Mouse (Mus musculus) testis, postnatal 14 days (tissue): Measurements from ENCODE around the gene 1110059E24Rik.
"Not testable (repeated sequence)": the region's sequence is repeated elsewhere in the genome, so short reads cannot be mapped to it uniquely, and the experiment has no call there.

ENCODE experiments used
- DNase-seq: peaks from one replicate; pipeline ENCODE4 v3.0.0; 2021; ENCODE audit warnings: low spot score

1110059E24Rik gene

DNA sequence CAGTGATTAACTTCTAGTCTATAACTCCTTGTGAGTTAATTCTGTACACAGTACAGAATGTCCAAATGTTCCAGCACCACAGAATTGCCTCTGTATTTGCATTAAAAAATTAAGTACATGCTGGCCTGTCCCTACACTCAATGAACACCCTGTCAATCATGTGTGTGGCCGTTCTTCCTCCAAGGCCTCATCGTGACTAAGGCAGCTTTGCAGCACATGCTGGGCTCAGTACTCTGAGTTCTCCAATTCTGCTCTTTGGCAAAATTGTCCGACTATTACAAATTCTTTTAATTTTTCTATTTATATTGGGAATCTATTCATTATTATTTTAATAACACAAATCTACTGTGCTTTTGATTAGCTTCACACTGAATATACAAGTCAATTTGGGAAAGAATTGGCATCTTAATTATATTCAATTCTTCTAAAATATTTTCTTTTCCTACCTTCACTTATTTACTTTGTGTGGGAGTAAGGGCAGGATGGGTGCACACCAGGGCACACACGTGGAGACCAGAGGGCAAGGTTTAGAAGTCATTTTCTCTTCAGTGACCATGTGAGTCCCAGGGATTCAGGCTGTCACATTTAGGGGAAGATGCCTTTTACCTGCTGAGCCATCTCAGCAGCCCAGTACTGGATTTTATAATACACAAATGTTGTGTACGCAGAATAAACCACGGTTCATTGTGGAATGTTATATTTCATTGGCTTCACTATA lies 26.3 kb downstream of the 1110059E24Rik start:
- DNase-seq: no peak

DNA sequence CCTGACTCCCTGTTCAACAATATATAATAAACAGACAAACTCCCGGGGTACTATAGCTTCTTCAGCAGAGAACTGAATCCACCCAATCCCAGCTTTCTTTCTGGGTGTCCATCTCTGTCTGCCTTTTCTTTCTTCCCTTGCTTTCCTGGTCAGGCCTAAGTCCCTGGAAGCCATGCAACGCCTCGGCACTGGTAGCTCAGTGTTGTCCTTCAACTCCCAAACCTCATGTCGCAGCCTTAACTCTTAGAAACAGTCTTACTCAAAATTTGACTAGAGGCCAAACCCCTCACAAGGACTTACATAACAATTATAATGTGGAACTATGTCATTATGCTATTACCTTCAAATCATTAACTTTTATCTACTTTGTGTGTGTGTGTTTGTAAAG lies 28.6 kb downstream of the 1110059E24Rik start:
- no peak for DNase-seq

DNA sequence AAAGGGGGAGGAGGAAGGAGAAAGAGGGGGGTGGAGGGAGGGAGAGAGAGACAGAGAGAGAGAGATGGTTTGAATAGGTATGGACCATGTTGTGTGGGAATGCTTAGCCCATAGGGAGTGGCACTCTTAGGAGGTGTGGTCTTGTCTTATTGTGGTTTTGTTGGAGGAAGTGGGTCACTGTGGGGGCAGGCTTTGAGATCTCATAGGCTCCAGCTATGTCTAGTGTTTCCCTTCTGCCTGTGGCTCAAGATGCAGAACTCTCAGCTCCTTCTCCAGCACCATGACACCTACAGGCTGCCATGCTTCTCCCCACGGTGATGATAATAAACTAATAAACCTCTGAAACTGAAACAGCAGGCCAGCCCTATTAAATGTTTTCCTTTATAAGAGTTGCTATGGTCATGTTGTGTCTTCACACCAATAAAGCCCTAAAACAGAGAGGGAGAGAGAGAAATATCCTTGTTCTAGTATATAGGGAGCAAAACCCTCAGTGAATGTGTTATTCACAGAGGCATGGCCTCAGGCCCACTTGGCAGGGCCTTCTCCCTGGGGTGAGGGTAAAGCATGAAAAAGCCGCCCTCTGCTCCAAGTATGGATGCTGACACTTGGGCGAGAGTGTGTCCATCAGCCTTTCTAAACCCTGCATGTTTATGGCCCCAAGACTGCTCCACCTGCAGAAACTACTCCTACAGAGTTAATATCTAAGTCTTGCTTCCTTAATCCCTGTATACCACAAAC lies 29.2 kb downstream of the 1110059E24Rik start:
- DNase-seq: no peak

DNA sequence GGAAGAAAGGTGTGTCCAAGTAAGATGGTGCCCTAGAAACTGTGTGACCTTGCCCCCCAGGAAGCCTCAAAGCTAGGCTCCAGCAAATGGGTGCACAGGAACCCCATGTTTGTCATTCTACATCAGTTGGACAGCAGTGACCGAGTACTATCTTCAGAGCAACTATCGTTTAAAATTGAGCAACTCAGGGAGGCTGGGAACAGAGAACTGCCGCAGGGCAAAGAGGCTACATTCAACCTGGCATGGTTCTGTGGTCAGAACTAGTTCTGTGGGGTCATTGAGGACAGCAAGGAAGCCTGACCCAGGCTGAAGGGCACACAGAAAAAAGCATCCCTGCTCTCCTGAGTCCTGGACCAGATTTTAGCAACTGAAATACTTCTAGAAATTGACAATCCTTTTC lies 37.0 kb downstream of the 1110059E24Rik start:
- DNase-seq: no peak

DNA sequence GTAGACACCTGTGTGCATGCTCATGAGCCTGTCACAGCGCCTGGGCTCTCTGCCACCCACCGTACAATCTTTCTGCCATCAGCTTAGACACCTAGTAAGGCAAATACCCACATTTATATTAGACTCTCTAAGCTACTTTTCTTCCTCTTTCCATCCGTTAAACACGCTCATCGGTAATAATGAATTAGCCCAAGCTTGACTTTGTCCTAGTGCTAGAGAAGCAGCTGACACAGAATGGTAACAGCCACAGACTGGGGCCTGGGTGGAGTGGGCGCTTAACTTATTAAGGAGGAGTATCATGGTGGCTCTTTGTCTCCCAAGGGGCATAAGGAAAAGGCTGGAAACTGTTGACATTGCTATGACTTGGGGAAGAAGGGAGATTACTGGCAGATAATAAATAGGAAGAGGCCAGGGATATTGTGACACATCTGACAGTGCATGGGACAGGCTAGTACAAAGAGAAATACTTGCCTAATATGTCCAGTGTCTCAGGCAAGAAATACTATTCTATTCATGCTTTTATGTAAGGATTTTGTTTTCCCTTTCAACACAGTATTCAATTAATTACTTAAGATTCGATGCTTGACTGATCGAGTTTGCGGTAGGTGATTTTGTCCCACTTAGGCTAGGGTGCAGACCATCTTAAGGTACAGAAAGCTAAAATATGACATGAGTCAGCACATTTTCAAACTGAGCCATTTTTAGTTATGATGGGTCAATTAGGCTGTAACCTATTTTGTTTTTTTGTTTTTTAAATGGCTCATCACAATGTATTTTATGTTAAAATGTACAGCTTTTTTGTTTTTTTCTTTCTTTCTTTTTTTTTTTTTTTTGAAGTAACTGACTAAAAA lies 40.8 kb downstream of the 1110059E24Rik start:
- no peak for DNase-seq

DNA sequence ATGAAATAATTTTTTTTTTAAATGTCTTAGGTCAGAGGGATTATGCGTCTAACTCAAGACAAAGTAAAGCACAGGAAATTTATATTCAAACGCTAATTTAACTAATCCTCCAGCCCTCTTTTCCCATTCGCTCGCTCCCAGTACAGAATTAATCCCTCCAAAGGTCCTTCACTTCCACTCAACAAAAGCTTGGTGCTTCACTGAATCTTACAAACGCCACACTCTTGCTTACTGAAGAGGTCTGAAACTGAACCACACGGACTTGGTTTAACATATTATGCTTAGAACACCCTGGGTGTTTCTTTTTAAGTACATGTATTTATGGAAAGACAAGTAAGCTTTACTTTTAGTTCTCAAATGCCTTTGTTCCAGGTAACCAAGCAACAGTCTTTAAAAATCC lies 41.5 kb downstream of the 1110059E24Rik start:
- no peak for DNase-seq

DNA sequence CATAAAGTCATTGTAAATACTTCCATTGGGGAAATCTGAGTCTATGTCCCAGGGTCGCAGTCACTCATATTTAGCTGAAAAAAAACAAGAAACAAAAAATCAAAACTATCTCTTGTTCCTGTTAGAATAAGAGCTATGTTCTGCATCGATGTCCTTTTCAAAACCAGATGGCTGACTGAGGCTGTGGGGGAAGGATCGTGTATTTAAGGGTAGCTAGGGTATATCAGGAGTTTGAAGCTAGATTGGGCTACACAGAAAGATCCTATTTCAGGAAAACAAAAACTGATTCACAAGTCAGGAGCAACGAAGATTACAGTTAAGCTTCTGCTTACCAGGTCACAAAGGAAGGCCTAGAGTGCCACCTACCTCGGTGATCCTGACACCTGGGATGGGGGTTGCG lies 42.5 kb downstream of the 1110059E24Rik start:
- DNase-seq: no peak

DNA sequence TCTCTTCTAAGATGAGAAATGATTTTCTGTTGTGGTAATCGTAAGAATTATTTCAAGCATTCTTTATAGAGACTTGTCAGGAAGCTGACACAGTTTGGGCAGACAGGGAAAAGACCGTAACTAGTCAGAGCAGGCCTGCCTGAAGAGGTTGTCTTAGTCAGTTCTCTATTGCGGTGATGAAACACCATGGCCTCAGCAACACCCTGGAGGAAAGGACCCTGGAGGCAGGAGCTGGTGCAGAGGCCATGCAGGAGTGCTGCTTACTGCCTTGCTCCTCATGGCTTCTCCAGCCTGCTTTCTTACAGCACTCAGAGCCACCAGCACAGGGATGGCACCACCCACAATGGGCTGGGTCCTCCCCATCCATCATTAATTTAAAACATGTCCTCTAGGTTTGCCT lies 47.5 kb downstream of the 1110059E24Rik start:
- DNase-seq: no peak

DNA sequence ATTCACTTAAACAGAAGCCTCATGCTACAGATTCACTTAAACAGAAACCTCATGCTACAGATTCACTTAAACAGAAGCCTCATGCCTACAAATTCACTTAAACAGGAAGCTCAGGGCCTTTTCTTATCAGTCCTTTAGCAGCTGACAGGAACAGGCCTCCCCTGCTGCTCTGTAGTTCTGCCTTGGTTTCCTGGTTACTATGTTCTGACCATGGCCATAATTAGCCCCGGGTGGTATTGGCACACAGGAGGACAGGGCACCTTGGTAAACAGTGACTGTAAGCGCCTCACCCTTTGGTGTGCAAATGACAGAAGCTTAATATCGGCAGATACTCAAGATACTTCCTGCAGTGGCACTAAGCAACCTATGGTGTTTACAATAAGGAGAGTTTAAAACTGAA lies 48.9 kb downstream of the 1110059E24Rik start:
- DNase-seq: no peak

DNA sequence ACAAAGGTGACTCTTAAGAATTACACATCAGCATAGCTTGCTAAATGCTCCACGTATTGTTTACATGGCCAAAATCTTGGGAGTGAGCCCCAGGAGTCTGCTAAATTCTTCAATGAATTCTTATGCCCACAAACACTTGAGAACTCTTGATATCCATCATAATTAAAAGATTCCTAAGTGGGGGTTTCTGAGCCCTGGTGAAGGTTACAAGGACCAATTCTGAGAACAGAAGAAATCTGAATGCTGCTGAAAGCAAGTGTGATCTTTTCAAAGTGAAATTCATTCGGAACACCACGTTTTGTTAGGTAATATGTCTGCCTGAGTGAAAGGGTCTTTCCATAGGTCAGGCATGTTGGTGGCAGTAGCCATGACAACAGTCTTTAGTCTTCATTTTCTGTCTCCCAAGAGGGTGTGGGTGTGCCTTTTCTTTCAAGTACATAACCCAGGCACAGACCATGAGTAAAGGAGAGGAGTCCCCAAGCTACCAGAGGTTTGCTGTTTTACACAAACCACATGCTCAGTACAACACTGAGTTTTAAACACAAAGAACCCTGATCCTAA lies 51.2 kb downstream of the 1110059E24Rik start:
- no peak for DNase-seq

DNA sequence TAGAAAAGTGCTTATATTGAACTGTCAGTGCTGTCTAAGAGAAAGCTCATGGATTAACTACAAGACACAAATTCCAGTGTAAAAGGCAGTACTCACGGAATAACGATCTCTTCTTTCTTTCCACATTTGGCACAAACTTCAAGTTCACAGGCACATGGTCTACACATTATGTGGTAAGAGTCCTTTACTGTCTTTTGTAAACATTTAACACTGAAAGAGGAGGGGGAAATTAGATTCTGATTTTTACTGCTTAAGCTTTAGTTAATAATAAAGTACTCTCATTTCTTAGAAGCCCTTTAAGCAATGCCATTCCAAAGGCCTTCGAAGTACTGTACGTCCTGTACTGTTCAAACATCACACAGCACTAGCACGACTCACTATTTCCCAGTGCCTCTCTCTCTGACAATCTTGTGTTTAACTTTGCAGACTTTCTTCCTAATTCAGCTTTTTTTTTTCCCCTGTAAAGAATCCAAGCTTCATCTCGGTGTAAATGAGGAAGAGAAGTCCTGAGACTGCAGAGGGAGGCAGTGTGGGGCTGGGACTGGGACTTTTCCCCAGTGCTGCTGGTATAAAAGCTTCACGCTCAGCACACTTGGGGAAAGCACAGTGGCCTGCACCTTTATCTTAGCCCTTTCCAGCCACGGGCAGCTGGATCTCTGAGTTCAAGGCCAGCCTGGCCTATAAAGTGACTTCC lies 54.0 kb downstream of the 1110059E24Rik start:
- peak; percentile 11 for DNase-seq

DNA sequence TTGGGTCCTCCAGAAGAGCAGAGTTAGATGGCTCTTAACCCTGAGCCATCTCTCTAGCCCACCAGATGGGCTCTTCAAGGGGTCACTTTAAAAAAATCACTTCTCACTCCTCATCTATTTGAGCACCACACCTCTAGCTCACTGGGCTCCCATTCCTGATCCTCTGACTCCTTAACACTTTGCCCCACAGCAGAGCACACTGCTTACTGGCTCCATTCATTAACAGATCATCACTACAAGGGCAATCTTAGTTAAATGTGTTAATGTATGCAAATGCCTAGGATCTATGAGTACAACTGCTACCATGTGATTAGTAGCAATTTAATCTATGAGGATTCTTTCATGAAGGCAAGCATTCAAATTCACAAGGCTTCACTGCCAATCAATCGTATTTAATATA lies 58.1 kb downstream of the 1110059E24Rik start:
- no peak for DNase-seq

DNA sequence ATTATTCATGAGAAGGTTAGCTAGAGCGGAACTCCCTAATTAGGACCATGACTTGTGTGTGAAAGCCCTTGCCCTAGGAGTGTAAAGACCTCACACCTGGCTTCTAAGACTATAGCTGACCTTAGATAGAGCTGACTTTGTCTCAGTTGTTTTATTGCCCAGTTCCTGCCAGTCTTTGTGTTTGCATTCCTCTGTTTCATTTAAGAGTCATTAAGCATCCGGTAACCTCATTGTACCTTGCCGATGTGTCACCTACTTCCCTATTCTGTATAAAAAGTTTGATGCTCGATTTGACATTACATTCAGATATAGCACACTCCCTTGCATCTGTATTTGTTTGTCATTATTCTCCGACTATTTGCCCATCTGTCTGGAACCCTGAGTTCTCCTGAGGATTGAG lies 60.6 kb downstream of the 1110059E24Rik start:
- not testable (repeated sequence) for DNase-seq

DNA sequence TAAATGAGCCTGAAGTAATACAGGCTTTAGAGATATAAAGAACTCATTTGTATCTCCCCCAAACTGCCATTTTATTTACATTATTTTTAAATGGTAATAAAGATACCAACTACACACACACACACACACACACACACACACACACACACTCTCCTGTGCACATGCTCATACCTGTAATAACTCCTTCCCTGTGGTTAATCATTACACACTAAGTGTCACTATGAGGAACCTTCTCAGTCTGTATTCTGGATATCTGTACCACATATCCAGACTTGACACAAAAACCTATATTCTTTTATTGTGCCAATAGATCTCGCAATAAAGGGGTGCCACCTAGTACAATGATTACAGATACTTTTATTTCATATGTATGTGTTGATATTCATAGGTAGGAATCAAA lies 62.9 kb downstream of the 1110059E24Rik start:
- DNase-seq: no peak

DNA sequence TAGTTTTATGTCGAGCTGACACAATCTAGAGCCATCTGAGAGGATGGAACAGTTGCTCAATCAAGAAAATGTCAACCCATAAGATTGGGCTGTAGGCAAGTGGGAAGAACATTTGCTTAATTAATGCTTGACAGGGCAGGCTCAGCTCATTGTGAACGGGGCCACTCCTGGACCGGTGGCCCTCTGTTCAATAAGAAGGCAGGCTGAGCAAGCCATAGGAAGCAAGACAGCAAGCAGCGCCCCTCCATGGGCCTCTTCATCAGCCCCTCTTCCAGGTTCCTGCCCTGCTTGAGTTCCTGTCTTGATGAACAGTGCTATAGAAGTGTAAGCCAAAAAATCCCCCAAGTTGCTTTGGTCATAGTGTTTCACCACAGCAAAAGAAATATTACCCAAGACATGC lies 65.2 kb downstream of the 1110059E24Rik start:
- no peak for DNase-seq

DNA sequence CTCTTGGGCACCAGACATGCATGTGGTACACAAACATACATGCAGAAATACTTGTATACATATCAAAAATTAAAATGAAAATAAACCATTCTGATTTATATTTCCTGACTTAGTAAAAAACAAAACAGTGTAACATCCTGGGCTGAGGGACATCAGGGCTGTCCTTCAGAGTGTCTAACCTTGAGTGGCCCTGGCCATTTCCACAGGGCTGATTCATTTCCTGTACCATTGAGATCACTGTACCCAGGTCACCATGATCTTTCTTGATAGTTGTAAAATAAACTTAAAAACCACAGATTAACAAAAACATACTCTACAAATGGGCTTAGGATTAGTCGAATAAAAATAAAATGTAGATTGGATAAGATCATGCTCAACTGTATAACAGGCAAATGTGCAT lies 66.2 kb downstream of the 1110059E24Rik start:
- DNase-seq: no peak

DNA sequence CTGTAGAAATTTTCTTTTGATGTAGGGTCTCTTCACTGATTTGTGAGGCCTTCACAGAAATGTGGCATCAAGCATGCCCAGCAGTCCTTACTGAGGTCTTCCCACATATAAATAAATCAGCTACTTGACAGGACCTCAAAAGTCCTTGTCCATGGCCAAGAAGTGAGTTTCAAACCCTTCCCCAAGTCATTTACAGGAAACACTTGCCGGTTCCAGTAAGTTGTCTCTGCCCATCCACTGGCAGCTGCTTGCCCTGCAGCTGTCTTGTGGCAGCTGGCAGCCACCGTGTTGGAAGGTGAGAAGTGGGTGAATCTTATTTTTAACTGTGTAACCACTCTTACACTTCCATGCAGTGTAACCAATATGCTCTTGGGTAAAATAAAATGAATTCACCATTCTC lies 66.9 kb downstream of the 1110059E24Rik start:
- DNase-seq: no peak

DNA sequence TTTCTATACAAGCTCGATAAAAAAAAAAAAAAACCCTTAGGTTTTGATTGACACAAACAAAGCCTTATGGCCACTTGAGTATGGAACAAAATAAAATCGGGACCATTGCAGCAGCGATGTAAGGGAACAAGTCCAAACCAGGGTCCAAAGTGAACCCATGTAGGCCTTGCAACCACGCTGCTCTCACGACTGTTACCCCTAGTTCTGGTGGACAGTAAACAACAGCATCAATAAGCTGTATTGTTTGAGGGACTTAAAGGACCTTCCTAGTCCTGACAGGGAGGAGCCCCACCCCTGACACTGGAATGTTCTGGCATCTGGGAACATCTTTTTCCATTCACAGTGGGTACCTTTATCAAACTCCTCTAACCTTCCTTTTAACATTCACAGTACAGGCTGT lies 68.8 kb downstream of the 1110059E24Rik start:
- no peak for DNase-seq

DNA sequence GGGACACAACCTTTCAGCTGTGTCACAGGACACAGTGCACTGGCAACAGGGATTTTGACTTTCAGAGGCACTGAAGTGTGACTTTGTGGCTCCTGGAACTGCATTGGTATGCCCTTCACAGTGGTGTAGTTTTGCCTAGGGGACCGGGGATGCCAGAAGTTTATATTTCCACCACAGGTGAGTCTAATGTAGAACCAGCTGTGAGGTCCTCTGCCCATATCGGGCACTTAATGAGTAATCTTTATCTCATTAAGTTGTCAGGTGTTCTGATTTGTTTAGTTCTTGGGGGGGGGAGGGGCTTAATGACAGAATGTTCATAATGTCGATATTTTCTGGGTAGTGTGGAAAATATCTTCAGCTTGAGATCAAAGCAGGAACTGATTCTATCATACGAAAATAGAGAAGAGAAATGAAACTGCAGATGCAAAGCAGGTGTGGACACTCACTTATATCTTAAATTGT lies 69.2 kb downstream of the 1110059E24Rik start:
- DNase-seq: no peak

DNA sequence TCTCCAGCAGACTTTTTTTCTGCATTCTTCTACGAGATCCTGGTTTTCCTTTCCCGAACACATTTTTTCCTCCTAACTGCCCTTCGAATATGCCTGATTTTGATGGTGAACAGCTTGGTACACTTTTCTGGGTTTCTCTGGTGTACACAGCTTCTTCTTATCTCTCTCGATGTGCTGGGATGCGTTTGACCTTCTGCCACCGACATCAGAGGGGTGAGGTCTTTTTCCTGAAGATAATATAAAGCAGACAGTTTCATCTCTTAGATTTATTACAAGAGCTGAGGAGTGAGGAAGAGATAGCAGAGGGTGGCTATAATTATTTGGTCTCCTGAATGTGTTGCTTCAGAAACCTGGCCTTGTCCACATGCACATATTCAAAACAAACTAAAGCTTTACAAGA lies 71.4 kb downstream of the 1110059E24Rik start:
- DNase-seq: no peak

DNA sequence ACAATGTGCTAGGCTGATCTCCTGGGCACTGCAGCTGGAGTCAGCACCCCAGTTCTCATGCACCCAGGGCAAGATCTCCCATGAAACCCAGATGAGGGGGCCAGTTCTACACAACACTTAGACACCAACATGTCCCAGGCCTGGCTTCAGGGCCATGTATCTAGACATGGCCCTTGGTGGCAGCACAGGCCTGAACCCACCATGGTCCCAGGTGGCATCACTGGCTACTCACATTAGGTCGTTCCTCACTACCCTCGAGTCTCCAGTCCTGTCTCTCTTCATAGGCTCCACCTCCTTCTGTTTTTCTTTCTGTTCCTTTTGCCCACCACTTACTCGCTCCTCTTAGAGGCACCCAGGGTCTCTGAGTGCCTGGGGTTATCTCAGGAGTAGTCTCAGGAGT lies 72.9 kb downstream of the 1110059E24Rik start:
- DNase-seq: no peak

DNA sequence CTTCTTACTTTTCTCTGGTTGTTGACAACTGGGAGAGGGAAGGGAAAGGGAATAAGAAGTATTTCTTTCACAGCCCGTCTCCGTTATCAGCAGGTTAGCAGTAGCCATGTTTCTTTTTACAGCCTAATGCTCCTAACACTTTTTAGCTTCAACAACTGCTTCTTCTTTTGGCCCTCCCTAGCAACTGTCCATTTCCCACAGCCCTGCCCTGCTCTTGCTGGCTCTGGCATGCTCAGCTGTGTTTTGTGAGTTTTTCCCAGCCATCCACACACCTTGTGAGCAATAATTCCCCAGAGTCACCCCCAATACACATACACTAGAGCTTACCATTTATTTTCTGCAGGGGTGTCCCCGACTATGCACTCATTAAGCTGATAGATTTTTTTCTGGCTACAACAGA lies 75.3 kb downstream of the 1110059E24Rik start:
- no peak for DNase-seq
